Mouse (Mus musculus): ENCODE measurements around the gene Gzmm.

GRCm38 (mm10) chr10:79666493-79666892, 22.3 kb upstream of the Gzmm start:
- TF ChIP-seq CTCF (IDR thresholded peaks at IDR 0.05; ENCODE audit: low read depth, low read length) (no peak), POLR2A (IDR thresholded peaks at IDR 0.05; ENCODE audit: extremely low read depth, insufficient read depth, low read length) (no peak)

Measured in liver, adult 2 months (tissue).